Mouse (Mus musculus) liver, embryonic 16.5 days (tissue): ENCODE measurements at regions not wholly inside any gene's neighbourhood (a gene's known extent, or its start where the extent isn't known, plus 50 kb on each side); places are given as distances from the start of the nearest gene placed in this dataset.

ENCODE experiments used
- ATAC-seq: fragments of 200-750 bp; cut with Nextera tagmentation; 2 replicates; pipeline ENCODE4 v1.8.0; 2017; ENCODE audit warnings: low read depth, mild to moderate bottlenecking, moderate number of reproducible peaks, moderate library complexity
- H3K27ac ChIP-seq: fragments of 300-500 bp; sonication (generic); 2 replicates; pipeline ENCODE4 v1.5.1; 2014; ENCODE audit warnings: mild to moderate bottlenecking, low read length
- H3K27me3 ChIP-seq: fragments of 300-500 bp; sonication (generic); 2 replicates; pipeline ENCODE4 v1.6.1; 2014; ENCODE audit warnings: low read depth, low read length, mixed read lengths; ENCODE audit not compliant: control insufficient read depth, insufficient read depth
- H3K36me3 ChIP-seq: fragments of 300-500 bp; sonication (generic); 2 replicates; pipeline ENCODE4 v1.6.1; 2014; ENCODE audit warnings: mild to moderate bottlenecking; ENCODE audit not compliant: control insufficient read depth, insufficient read depth
- H3K4me1 ChIP-seq: fragments of 300-500 bp; sonication (generic); 2 replicates; pipeline ENCODE4 v1.6.1; 2014; ENCODE audit warnings: low read depth, low read length, mixed read lengths; ENCODE audit not compliant: control insufficient read depth
- H3K4me2 ChIP-seq: fragments of 300-500 bp; sonication (generic); 2 replicates; pipeline ENCODE4 v1.6.1; 2014; ENCODE audit warnings: low read depth, low read length, mixed read lengths
- H3K4me3 ChIP-seq: fragments of 300-500 bp; sonication (generic); 2 replicates; pipeline ENCODE4 v1.5.1; 2014; ENCODE audit warnings: low read depth, mild to moderate bottlenecking, low read length
- H3K9ac ChIP-seq: fragments of 300-500 bp; sonication (generic); 2 replicates; pipeline ENCODE4 v1.6.1; 2014; ENCODE audit warnings: low read depth, low read length
- H3K9me3 ChIP-seq: fragments of 300-500 bp; sonication (generic); replicated peaks from 2 replicates; pipeline ENCODE4 v1.6.1; 2016; ENCODE audit warnings: low read length; ENCODE audit not compliant: control insufficient read depth
- WGBS: fragments of 180-500 bp; shearing (Covaris S2); extraction: QIAGEN DNeasy Blood & Tissue Kit; methylation state at CpG from one replicate; pipeline ENCODE4 v1.1.7; 2014; ENCODE audit not compliant: insufficient replicate concordance; 5-methylcytosine and 5-hydroxymethylcytosine counted together

- Histone ChIP-seq H3K27ac (no peak overlapping the region), H3K36me3 (no peaks in the 10 kb centered on the region), H3K27me3 (no peaks in the 10 kb centered on the region), H3K9me3 (no peaks in the 10 kb centered on the region), H3K9ac (no peak overlapping the region), H3K4me1 (no peaks in the 10 kb centered on the region), H3K4me2 (no peak overlapping the region), H3K4me3 (no peak overlapping the region)
- 47% methylated on average over 3 of the region's 3 CpGs for WGBS
- no peak for ATAC-seq
These were observed 275.3 kb upstream of the Vstm2b start for GRCm38 (mm10) chr7:40622811-40623210.

GRCm38 (mm10) chr7:40623286-40623685 lies 274.8 kb upstream of the Vstm2b start:
- WGBS = 65% methylated on average over 2 of the region's 2 CpGs
- H3K9me3 ChIP-seq = no peaks in the 10 kb centered on the region
- H3K4me2 ChIP-seq = no peak overlapping the region
- no peaks in the 10 kb centered on the region for H3K27me3 ChIP-seq
- no peaks in the 10 kb centered on the region for H3K36me3 ChIP-seq
- no peak for ATAC-seq
- H3K9ac ChIP-seq = no peak overlapping the region
- H3K4me3 ChIP-seq = no peak overlapping the region
- H3K4me1 ChIP-seq = no peaks in the 10 kb centered on the region
- H3K27ac ChIP-seq = no peak overlapping the region

GRCm38 (mm10) chr7:40636369-40636768 lies 261.8 kb upstream of the Vstm2b start:
- WGBS = 63% methylated on average over 3 of the region's 3 CpGs
- no peak overlapping the region for H3K27ac ChIP-seq
- H3K9ac ChIP-seq = no peak overlapping the region
- no peaks in the 10 kb centered on the region for H3K9me3 ChIP-seq
- no peaks in the 10 kb centered on the region for H3K27me3 ChIP-seq
- no peaks in the 10 kb centered on the region for H3K4me1 ChIP-seq
- no peak overlapping the region for H3K4me3 ChIP-seq
- no peak overlapping the region for H3K4me2 ChIP-seq
- no peaks in the 10 kb centered on the region for H3K36me3 ChIP-seq
- ATAC-seq = no peak

GRCm38 (mm10) chr7:40654982-40655381 lies 243.1 kb upstream of the Vstm2b start:
- no peak overlapping the region for H3K9ac ChIP-seq
- H3K9me3 ChIP-seq = no peaks in the 10 kb centered on the region
- no peak for ATAC-seq
- H3K27ac ChIP-seq = no peak overlapping the region
- H3K27me3 ChIP-seq = no peaks in the 10 kb centered on the region
- H3K4me1 ChIP-seq = no peaks in the 10 kb centered on the region
- 60% methylated on average over 7 of the region's 7 CpGs for WGBS
- no peak overlapping the region for H3K4me3 ChIP-seq
- no peak overlapping the region for H3K4me2 ChIP-seq
- no peaks in the 10 kb centered on the region for H3K36me3 ChIP-seq

GRCm38 (mm10) chr7:40655391-40655790 lies 242.7 kb upstream of the Vstm2b start:
- Histone ChIP-seq H3K36me3 (no peaks in the 10 kb centered on the region), H3K4me1 (no peaks in the 10 kb centered on the region), H3K4me3 (no peak overlapping the region), H3K4me2 (no peak overlapping the region), H3K9ac (no peak overlapping the region), H3K27ac (no peak overlapping the region), H3K9me3 (no peaks in the 10 kb centered on the region), H3K27me3 (no peaks in the 10 kb centered on the region)
- ATAC-seq = no peak
- 59% methylated on average over 2 of the region's 2 CpGs for WGBS

GRCm38 (mm10) chr7:40659662-40660061 lies 238.5 kb upstream of the Vstm2b start:
- no peaks in the 10 kb centered on the region for H3K27me3 ChIP-seq
- no peak for ATAC-seq
- 37% methylated on average over 3 of the region's 3 CpGs for WGBS
- no peak overlapping the region for H3K9ac ChIP-seq
- no peaks in the 10 kb centered on the region for H3K36me3 ChIP-seq
- no peak overlapping the region for H3K4me3 ChIP-seq
- H3K4me2 ChIP-seq = no peak overlapping the region
- H3K9me3 ChIP-seq = no peaks in the 10 kb centered on the region
- H3K4me1 ChIP-seq = no peaks in the 10 kb centered on the region
- H3K27ac ChIP-seq = no peak overlapping the region

GRCm38 (mm10) chr7:40663781-40664180 lies 234.3 kb upstream of the Vstm2b start:
- no peaks in the 10 kb centered on the region for H3K36me3 ChIP-seq
- H3K4me2 ChIP-seq = no peak overlapping the region
- no peaks in the 10 kb centered on the region for H3K9me3 ChIP-seq
- no peaks in the 10 kb centered on the region for H3K27me3 ChIP-seq
- no peaks in the 10 kb centered on the region for H3K4me1 ChIP-seq
- H3K9ac ChIP-seq = no peak overlapping the region
- H3K4me3 ChIP-seq = no peak overlapping the region
- 49% methylated on average over 7 of the region's 7 CpGs for WGBS
- ATAC-seq = no peak
- H3K27ac ChIP-seq = no peak overlapping the region

- Histone ChIP-seq H3K4me2 (no peak overlapping the region), H3K9ac (no peak overlapping the region), H3K4me3 (no peak overlapping the region), H3K27ac (no peak overlapping the region), H3K27me3 (no peaks in the 10 kb centered on the region), H3K9me3 (no peaks in the 10 kb centered on the region), H3K36me3 (no peaks in the 10 kb centered on the region), H3K4me1 (no peaks in the 10 kb centered on the region)
- WGBS = 59% methylated on average over 5 of the region's 5 CpGs
- no peak for ATAC-seq
These were observed 231.5 kb upstream of the Vstm2b start for GRCm38 (mm10) chr7:40666625-40667024.

GRCm38 (mm10) chr7:40670401-40670800 lies 227.7 kb upstream of the Vstm2b start:
- no peak for ATAC-seq
- 60% methylated on average over 5 of the region's 5 CpGs for WGBS
- H3K4me1 ChIP-seq = no peaks in the 10 kb centered on the region
- no peak overlapping the region for H3K4me2 ChIP-seq
- H3K27me3 ChIP-seq = no peaks in the 10 kb centered on the region
- no peak overlapping the region for H3K27ac ChIP-seq
- no peak overlapping the region for H3K4me3 ChIP-seq
- H3K36me3 ChIP-seq = no peaks in the 10 kb centered on the region
- H3K9ac ChIP-seq = no peak overlapping the region
- no peaks in the 10 kb centered on the region for H3K9me3 ChIP-seq

- H3K27me3 ChIP-seq = no peaks in the 10 kb centered on the region
- WGBS = 65% methylated on average over 4 of the region's 4 CpGs
- no peak overlapping the region for H3K9ac ChIP-seq
- H3K4me2 ChIP-seq = no peak overlapping the region
- no peaks in the 10 kb centered on the region for H3K9me3 ChIP-seq
- no peak overlapping the region for H3K4me3 ChIP-seq
- no peak overlapping the region for H3K27ac ChIP-seq
- no peaks in the 10 kb centered on the region for H3K36me3 ChIP-seq
- no peak for ATAC-seq
- H3K4me1 ChIP-seq = no peaks in the 10 kb centered on the region
These were observed 227.1 kb upstream of the Vstm2b start for GRCm38 (mm10) chr7:40671068-40671467.
